Mouse (Mus musculus): ENCODE measurements around the gene Arsg.

The Arsg gene

GRCm38 (mm10) chr11:109584843-109585713 is 111.9 kb downstream of the Arsg start:
- peak; percentile 82 to 84 for DNase-seq (ENCODE audit: low spot score in 2 of 2)

- DNase-seq (ENCODE audit: low spot score in 2 of 2), result no peak
These were observed 113.2 kb downstream of the Arsg start for GRCm38 (mm10) chr11:109586424-109586823.

- DNase-seq (ENCODE audit: low spot score in 2 of 2), result no peak
These were observed 113.8 kb downstream of the Arsg start for GRCm38 (mm10) chr11:109587019-109587418.

- DNase-seq (ENCODE audit: low spot score in 2 of 2), result no peak
These were observed 114.6 kb downstream of the Arsg start for GRCm38 (mm10) chr11:109587638-109588374.

GRCm38 (mm10) chr11:109590012-109590411 is 116.8 kb downstream of the Arsg start:
- DNase-seq (ENCODE audit: low spot score in 2 of 2), result peak in 1 of 2 experiments; percentile 45

GRCm38 (mm10) chr11:109591511-109591910 is 118.3 kb downstream of the Arsg start:
- no peak for DNase-seq (ENCODE audit: low spot score in 2 of 2)

- no peak for DNase-seq (ENCODE audit: low spot score in 2 of 2)
These were observed 120.2 kb downstream of the Arsg start for GRCm38 (mm10) chr11:109593200-109593981.

- DNase-seq (ENCODE audit: low spot score in 2 of 2), result no peak
These were observed 121.6 kb downstream of the Arsg start for GRCm38 (mm10) chr11:109594761-109595160.

- no peak for DNase-seq (ENCODE audit: low spot score in 2 of 2)
These were observed 125.8 kb downstream of the Arsg start for GRCm38 (mm10) chr11:109598778-109599570.

- DNase-seq (ENCODE audit: low spot score in 2 of 2), result no peak
These were observed 134.4 kb downstream of the Arsg start for GRCm38 (mm10) chr11:109607600-109607999.

GRCm38 (mm10) chr11:109608976-109609625 is 135.9 kb downstream of the Arsg start:
- no peak for DNase-seq (ENCODE audit: low spot score in 2 of 2)

GRCm38 (mm10) chr11:109610046-109610794 is 137.0 kb downstream of the Arsg start:
- DNase-seq (ENCODE audit: low spot score in 2 of 2), result peak in 1 of 2 experiments; percentile 41

- DNase-seq (ENCODE audit: low spot score in 2 of 2), result no peak
These were observed 137.7 kb downstream of the Arsg start for GRCm38 (mm10) chr11:109610795-109611302.

GRCm38 (mm10) chr11:109611303-109612149 is 138.4 kb downstream of the Arsg start, which contains the start of gene Wipi1:
Gene Wipi1, minus strand, starts transcription at chr11:109611967.
- DNase-seq (ENCODE audit: low spot score in 2 of 2), result peak; percentile 98 to 99

GRCm38 (mm10) chr11:109612871-109613529 is 139.8 kb downstream of the Arsg start:
- no peak for DNase-seq (ENCODE audit: low spot score in 2 of 2)

- no peak for DNase-seq (ENCODE audit: low spot score in 2 of 2)
These were observed 142.1 kb downstream of the Arsg start for GRCm38 (mm10) chr11:109615286-109615685.

- DNase-seq (ENCODE audit: low spot score in 2 of 2), result no peak
These were observed 143.2 kb downstream of the Arsg start for GRCm38 (mm10) chr11:109616352-109616751.

- DNase-seq (ENCODE audit: low spot score in 2 of 2), result no peak
These were observed 143.6 kb downstream of the Arsg start for GRCm38 (mm10) chr11:109616766-109617165.
